Mouse (Mus musculus) limb, embryonic 14.5 days (tissue): ENCODE results near the gene Cyp2s1. TPM values are rescaled to one million over a fixed set of nuclear protein-coding genes. Genes with fewer than 3 reads are reported as not detected.

Experiments
- ATAC-seq: fragments of 200-750 bp; cut with Nextera tagmentation; 2 replicates; pipeline ENCODE4 v1.8.0; 2017; ENCODE audit warnings: low read depth, moderate number of reproducible peaks, moderate TSS enrichment; ENCODE audit not compliant: low FRiP score
- DNase-seq: peaks from one replicate; pipeline ENCODE4 v3.0.0-alpha.2; 2015; ENCODE audit warnings: low spot score
- H3K27ac ChIP-seq: fragments of 300-500 bp; sonication (generic); replicated peaks from 2 replicates; pipeline ENCODE4 v1.5.1; 2014; ENCODE audit warnings: low read depth, mild to moderate bottlenecking, low read length, moderate library complexity, mixed read lengths
- H3K27me3 ChIP-seq: fragments of 300-500 bp; sonication (generic); 2 replicates; pipeline ENCODE4 v1.6.1; 2014; ENCODE audit warnings: low read length, mixed read lengths; ENCODE audit not compliant: control insufficient read depth, insufficient read depth
- H3K36me3 ChIP-seq: fragments of 300-500 bp; sonication (generic); 2 replicates; pipeline ENCODE4 v1.6.1; 2014; ENCODE audit warnings: mild to moderate bottlenecking, low read length, moderate library complexity, mixed read lengths; ENCODE audit not compliant: control insufficient read depth, insufficient read depth
- H3K4me1 ChIP-seq: fragments of 300-500 bp; sonication (generic); 2 replicates; pipeline ENCODE4 v1.6.1; 2014; ENCODE audit warnings: antibody characterized with exemption, low read length, mixed read lengths; ENCODE audit not compliant: control insufficient read depth, insufficient read depth
- H3K4me2 ChIP-seq: fragments of 300-500 bp; sonication (generic); replicated peaks from 2 replicates; pipeline ENCODE4 v1.6.1; 2014; ENCODE audit warnings: low read depth, mild to moderate bottlenecking, low read length, moderate library complexity; ENCODE audit not compliant: severe bottlenecking
- H3K4me3 ChIP-seq: fragments of 300-500 bp; sonication (generic); replicated peaks from 2 replicates; pipeline ENCODE4 v1.5.1; 2014; ENCODE audit warnings: low read length
- H3K9ac ChIP-seq: fragments of 300-500 bp; sonication (generic); 2 replicates; pipeline ENCODE4 v1.6.1; 2014; ENCODE audit warnings: mild to moderate bottlenecking, low read depth, low read length, moderate library complexity; ENCODE audit not compliant: severe bottlenecking
- H3K9me3 ChIP-seq: fragments of 300-500 bp; sonication (generic); 2 replicates; pipeline ENCODE4 v1.6.1; 2016; ENCODE audit warnings: low read length; ENCODE audit not compliant: control insufficient read depth
- POLR2A ChIP-seq: fragments of 200-500 bp; IDR thresholded peaks from 2 replicates; pipeline ENCODE4 v1.8.0; 2012; ENCODE audit warnings: inconsistent platforms, mild to moderate bottlenecking, moderate library complexity, borderline replicate concordance; ENCODE audit not compliant: insufficient read depth, insufficient read length; ENCODE audit errors: extremely low read depth
- WGBS: fragments of 180-500 bp; shearing (Covaris S2); extraction: QIAGEN DNeasy Blood & Tissue Kit; methylation state at CpG from one replicate; pipeline ENCODE4 v1.1.7; 2014; 5-methylcytosine and 5-hydroxymethylcytosine counted together
- microRNA-seq: library from miRNA; unstranded; fragments of <30 nt; microRNA quantifications from one replicate; pipeline ENCODE4, GENCODE M21; 2016
- polyA plus RNA-seq, 2 experiments: library from polyadenylated mRNA; depleted of rRNA in 1 of 2; stranded (reverse) in 1 of 2; unstranded in 1 of 2; fragments of >200 nt; fragmentation: Nextera tagmentation in 1 of 2; extraction: Ambion mirVana in 1 of 2; gene quantifications; 2 replicates each; pipeline versions ENCODE4 v1.2.1 to v1.2.3; 2012 to 2014

Cyp2s1 gene
- polyA plus RNA-seq, 2 experiments = 1.6 to 2.6 TPM

GRCm38 (mm10) chr7:25755468-25755833, 61.3 kb downstream of the Cyp2s1 start:
- no peak for TF ChIP-seq POLR2A
- peaks cover 13% of the 10 kb centered on the region for H3K4me1 ChIP-seq
- DNase-seq (peak; percentile 80), ATAC-seq (peak; percentile 35)
- H3K36me3 ChIP-seq = peaks cover 41% of the 10 kb centered on the region
- H3K4me3 ChIP-seq = peak overlapping the region; percentile 98
- WGBS = under 1% methylated on average over 15 of the region's 15 CpGs
- peak overlapping the region; percentile 97 for H3K27ac ChIP-seq
- no peaks in the 10 kb centered on the region for H3K27me3 ChIP-seq
- H3K9me3 ChIP-seq = no peaks in the 10 kb centered on the region
- peak overlapping the region; percentile 47 for H3K9ac ChIP-seq
- H3K4me2 ChIP-seq = peak overlapping the region; percentile 96

- Histone ChIP-seq H3K27ac (peak within 1 kb of the TSS; percentile 97), H3K4me1 (peaks cover 13% of the 10 kb centered on the region), H3K9ac (peak within 1 kb of the TSS; percentile 99), H3K4me2 (peak within 1 kb of the TSS; percentile 96), H3K36me3 (peaks cover 40% of the 10 kb centered on the region), H3K27me3 (no peaks in the 10 kb centered on the region), H3K4me3 (peak within 1 kb of the TSS; percentile 98), H3K9me3 (no peaks in the 10 kb centered on the region)
- no peak; the same call in 1 of the 2 replicates for TF ChIP-seq POLR2A
- ATAC-seq (peak; percentile 93), DNase-seq (peak; percentile 100)
- WGBS = under 1% methylated on average over 52 of the region's 55 CpGs
Measured at GRCm38 (mm10) chr7:25754738-25755467, 61.8 kb downstream of the Cyp2s1 start, which contains the start of gene Hnrnpul1. TSS of gene Hnrnpul1 (minus strand) at chr7:25754757.

GRCm38 (mm10) chr7:25754439-25754737, 62.3 kb downstream of the Cyp2s1 start:
- ATAC-seq (no peak), DNase-seq (no peak)
- Histone ChIP-seq H3K4me1 (peaks cover 13% of the 10 kb centered on the region), H3K9me3 (no peaks in the 10 kb centered on the region), H3K36me3 (peaks cover 41% of the 10 kb centered on the region), H3K9ac (peak overlapping the region; percentile 99), H3K27ac (peak overlapping the region; percentile 97), H3K4me2 (peak overlapping the region; percentile 83), H3K27me3 (no peaks in the 10 kb centered on the region), H3K4me3 (peak overlapping the region; percentile 98)
- WGBS = 0% methylated on average over 25 of the region's 30 CpGs
- peak; percentile 65; the same call in 1 of the 2 replicates for TF ChIP-seq POLR2A

- Histone ChIP-seq H3K9me3 (no peaks in the 10 kb centered on the region), H3K9ac (peak overlapping the region; percentile 99), H3K36me3 (peaks cover 41% of the 10 kb centered on the region), H3K27me3 (no peaks in the 10 kb centered on the region), H3K27ac (peak overlapping the region; percentile 97), H3K4me2 (peak overlapping the region; percentile 83), H3K4me3 (peak overlapping the region; percentile 98), H3K4me1 (peaks cover 13% of the 10 kb centered on the region)
- no peak for TF ChIP-seq POLR2A
- WGBS = 1% methylated on average over 43 of the region's 46 CpGs
- DNase-seq (no peak), ATAC-seq (peak; percentile 0)
Measured at GRCm38 (mm10) chr7:25753643-25754438, 62.9 kb downstream of the Cyp2s1 start.

DNA sequence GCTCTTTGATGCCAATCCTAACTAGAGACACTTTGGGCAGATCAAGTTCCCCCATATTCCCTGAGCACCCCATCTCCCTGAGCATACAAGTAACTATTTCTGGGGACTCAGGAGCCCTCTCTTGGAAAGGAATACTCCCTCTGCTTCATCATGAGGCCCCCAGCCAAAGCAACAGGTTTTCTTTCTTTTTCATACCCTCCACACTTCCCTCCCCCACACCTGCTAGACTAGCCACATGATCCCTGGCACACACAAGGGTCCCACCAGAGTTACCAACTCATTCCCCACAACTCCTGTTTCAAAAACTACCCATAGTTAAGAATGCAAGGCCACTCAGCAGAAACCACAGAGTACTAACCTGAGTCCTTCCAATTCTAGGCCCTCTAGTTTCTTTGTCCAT, 63.6 kb downstream of the Cyp2s1 start:
- Histone ChIP-seq H3K4me3 (peak overlapping the region; percentile 98), H3K9me3 (no peaks in the 10 kb centered on the region), H3K4me1 (peaks cover 13% of the 10 kb centered on the region), H3K9ac (peak overlapping the region; percentile 99), H3K4me2 (peak overlapping the region; percentile 83), H3K36me3 (peaks cover 43% of the 10 kb centered on the region), H3K27ac (no peak overlapping the region), H3K27me3 (no peaks in the 10 kb centered on the region)
- no peak for DNase-seq
- ATAC-seq = no peak
- TF ChIP-seq POLR2A = no peak

Small RNA genes lying within 50 kb of the gene (microRNA-seq; reads per million reads assigned to microRNA genes)
- not detected for gene Gm24865

Other genes with a start within 250 kb of the Cyp2s1 start
- not detected in 2 replicates for gene Erich4, start 201.0 kb downstream of the Cyp2s1 start, polyA plus RNA-seq (2012; rRNA removed)
- gene Erich4, start 201.0 kb downstream of the Cyp2s1 start, polyA plus RNA-seq (2014; fragmentation: Nextera tagmentation; extraction: Ambion mirVana) = not detected in 2 replicates
- 39.7 and 47.9 TPM in 2 replicates for gene Dmac2, start 197.5 kb downstream of the Cyp2s1 start, polyA plus RNA-seq (2012; rRNA removed)
- gene Dmac2, start 197.5 kb downstream of the Cyp2s1 start, polyA plus RNA-seq (2014; fragmentation: Nextera tagmentation; extraction: Ambion mirVana) = 32.7 and 34.0 TPM in 2 replicates
- 6.2 and 7.3 TPM in 2 replicates for gene B3gnt8, start 190.3 kb downstream of the Cyp2s1 start, polyA plus RNA-seq (2012; rRNA removed)
- gene B3gnt8, start 190.3 kb downstream of the Cyp2s1 start, polyA plus RNA-seq (2014; fragmentation: Nextera tagmentation; extraction: Ambion mirVana) = 3.4 and 5.1 TPM in 2 replicates
- gene Bckdha, start 157.9 kb downstream of the Cyp2s1 start, polyA plus RNA-seq (2012; rRNA removed) = 67.0 and 91.1 TPM in 2 replicates
- 54.2 and 59.8 TPM in 2 replicates for gene Bckdha, start 157.9 kb downstream of the Cyp2s1 start, polyA plus RNA-seq (2014; fragmentation: Nextera tagmentation; extraction: Ambion mirVana)
- gene Exosc5, start 157.7 kb downstream of the Cyp2s1 start, polyA plus RNA-seq (2012; rRNA removed) = 64.9 and 77.1 TPM in 2 replicates
- 63.0 and 71.2 TPM in 2 replicates for gene Exosc5, start 157.7 kb downstream of the Cyp2s1 start, polyA plus RNA-seq (2014; fragmentation: Nextera tagmentation; extraction: Ambion mirVana)
- gene Tmem91, start 141.7 kb downstream of the Cyp2s1 start, polyA plus RNA-seq (2012; rRNA removed) = 1.7 and 2.7 TPM in 2 replicates
- 3.2 and 3.6 TPM in 2 replicates for gene Tmem91, start 141.7 kb downstream of the Cyp2s1 start, polyA plus RNA-seq (2014; fragmentation: Nextera tagmentation; extraction: Ambion mirVana)
- gene B9d2, start 136.1 kb downstream of the Cyp2s1 start, polyA plus RNA-seq (2012; rRNA removed) = 28.1 and 39.7 TPM in 2 replicates
- gene B9d2, start 136.1 kb downstream of the Cyp2s1 start, polyA plus RNA-seq (2014; fragmentation: Nextera tagmentation; extraction: Ambion mirVana) = 25.1 and 29.2 TPM in 2 replicates
- gene Tgfb1, start 129.9 kb downstream of the Cyp2s1 start, polyA plus RNA-seq (2012; rRNA removed) = 16.8 and 19.1 TPM in 2 replicates
- gene Tgfb1, start 129.9 kb downstream of the Cyp2s1 start, polyA plus RNA-seq (2014; fragmentation: Nextera tagmentation; extraction: Ambion mirVana) = 2.5 and 3.6 TPM in 2 replicates
- 64.5 and 84.8 TPM in 2 replicates for gene Ccdc97, start 97.8 kb downstream of the Cyp2s1 start, polyA plus RNA-seq (2012; rRNA removed)
- 28.4 and 32.0 TPM in 2 replicates for gene Ccdc97, start 97.8 kb downstream of the Cyp2s1 start, polyA plus RNA-seq (2014; fragmentation: Nextera tagmentation; extraction: Ambion mirVana)
- 66.8 and 73.4 TPM in 2 replicates for gene Hnrnpul1, start 62.2 kb downstream of the Cyp2s1 start, polyA plus RNA-seq (2012; rRNA removed)
- 77.1 and 80.7 TPM in 2 replicates for gene Hnrnpul1, start 62.2 kb downstream of the Cyp2s1 start, polyA plus RNA-seq (2014; fragmentation: Nextera tagmentation; extraction: Ambion mirVana)
- gene Axl, start 28.2 kb downstream of the Cyp2s1 start, polyA plus RNA-seq (2012; rRNA removed) = 80.2 and 94.4 TPM in 2 replicates
- 111 and 132 TPM in 2 replicates for gene Axl, start 28.2 kb downstream of the Cyp2s1 start, polyA plus RNA-seq (2014; fragmentation: Nextera tagmentation; extraction: Ambion mirVana)
- not detected in 2 replicates for gene Cyp2b10, start 80.7 kb upstream of the Cyp2s1 start, polyA plus RNA-seq (2012; rRNA removed)
- gene Cyp2b10, start 80.7 kb upstream of the Cyp2s1 start, polyA plus RNA-seq (2014; fragmentation: Nextera tagmentation; extraction: Ambion mirVana) = not detected in 2 replicates
- not detected in 2 replicates for gene Cyp2b13, start 244.6 kb upstream of the Cyp2s1 start, polyA plus RNA-seq (2012; rRNA removed)
- not detected in 2 replicates for gene Cyp2b13, start 244.6 kb upstream of the Cyp2s1 start, polyA plus RNA-seq (2014; fragmentation: Nextera tagmentation; extraction: Ambion mirVana)